Mouse (Mus musculus): Measurements from ENCODE around the gene Olfr1152. TPM values are rescaled to one million over a fixed set of nuclear protein-coding genes. Genes with fewer than 3 reads are reported as not detected.

Gene Olfr1152
- not detected for polyA plus RNA-seq (2014; fragmentation: Illumina TruSeq; extraction: RNeasy Lipid Tissue Mini Kit (QIAGEN cat#74804); ENCODE audit: insufficient read depth, low read depth, low replicate concordance)

GRCm38 (mm10) chr2:87866192-87866591 is at the start of gene Olfr1152:
Gene Olfr1152 (plus strand): TSS chr2:87866492.

DNA sequence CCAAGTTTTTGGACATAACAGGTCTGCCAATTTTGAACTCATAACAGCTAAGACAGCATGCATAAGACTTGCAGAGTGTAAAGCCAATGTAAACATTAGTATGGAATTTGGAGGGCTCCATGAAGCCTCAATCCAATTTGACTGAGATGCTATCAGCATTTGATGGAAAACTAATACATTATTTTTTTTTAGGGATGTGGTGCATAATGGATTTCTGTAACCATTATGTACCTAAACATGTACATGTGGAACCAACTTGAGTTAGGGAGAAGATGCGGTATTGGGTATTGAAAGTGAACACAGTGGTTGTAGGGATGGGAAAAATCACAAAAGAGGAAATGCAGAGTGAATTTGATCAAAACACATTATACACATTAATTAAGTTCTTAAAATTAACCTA is 36.1 kb upstream of the Olfr1152 start, which contains the start of gene Olfr1148:
TSS of gene Olfr1148 (plus strand) at position 301 of the 400 bp plus-strand sequence.

GRCm38 (mm10) chr2:87843693-87844092 is 22.6 kb upstream of the Olfr1152 start, which contains the start of gene Olfr1150-ps1:
Gene Olfr1150-ps1 (plus strand): TSS chr2:87843993.

GRCm38 (mm10) chr2:87855562-87855961 is 10.7 kb upstream of the Olfr1152 start, which contains the start of gene Olfr1151:
Gene Olfr1151 (plus strand): TSS chr2:87855862.

GRCm38 (mm10) chr2:87894662-87895061 is 28.4 kb downstream of the Olfr1152 start, which contains the start of gene Olfr1153:
Gene Olfr1153 (plus strand): TSS chr2:87894962.

DNA sequence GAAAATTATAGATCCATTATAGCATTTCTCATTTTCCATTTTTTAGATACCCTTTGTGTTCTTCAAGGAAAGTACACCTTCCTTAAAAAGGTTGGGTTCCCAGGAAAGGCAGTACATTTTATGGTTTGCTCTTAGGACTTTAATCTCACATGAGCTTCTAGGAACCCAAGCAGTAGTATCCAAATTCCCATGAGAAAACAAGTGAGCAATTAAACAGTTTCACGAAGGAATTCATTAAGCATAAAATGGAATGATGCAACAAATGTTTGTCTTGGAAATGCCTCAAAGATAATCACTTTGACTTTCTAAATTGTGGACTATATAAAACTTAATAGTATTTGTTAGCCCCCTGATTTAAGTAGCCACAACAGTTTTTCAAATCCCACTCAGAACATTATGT is 38.8 kb downstream of the Olfr1152 start, which contains the start of gene Olfr1154:
TSS of gene Olfr1154 (minus strand) at position 101 of the 400 bp plus-strand sequence.

Other genes with a start within 250 kb of the Olfr1152 start
- gene Olfr1131, start 239.4 kb upstream of the Olfr1152 start, polyA plus RNA-seq (2014; fragmentation: Illumina TruSeq; extraction: RNeasy Lipid Tissue Mini Kit (QIAGEN cat#74804); ENCODE audit: insufficient read depth, low read depth, low replicate concordance) = not detected
- not detected for gene Olfr1132, start 229.0 kb upstream of the Olfr1152 start, polyA plus RNA-seq (2014; fragmentation: Illumina TruSeq; extraction: RNeasy Lipid Tissue Mini Kit (QIAGEN cat#74804); ENCODE audit: insufficient read depth, low read depth, low replicate concordance)
- not detected for gene Olfr1133, start 219.1 kb upstream of the Olfr1152 start, polyA plus RNA-seq (2014; fragmentation: Illumina TruSeq; extraction: RNeasy Lipid Tissue Mini Kit (QIAGEN cat#74804); ENCODE audit: insufficient read depth, low read depth, low replicate concordance)
- not detected for gene Olfr1134, start 208.0 kb upstream of the Olfr1152 start, polyA plus RNA-seq (2014; fragmentation: Illumina TruSeq; extraction: RNeasy Lipid Tissue Mini Kit (QIAGEN cat#74804); ENCODE audit: insufficient read depth, low read depth, low replicate concordance)
- not detected for gene Olfr1135, start 192.8 kb upstream of the Olfr1152 start, polyA plus RNA-seq (2014; fragmentation: Illumina TruSeq; extraction: RNeasy Lipid Tissue Mini Kit (QIAGEN cat#74804); ENCODE audit: insufficient read depth, low read depth, low replicate concordance)
- gene Olfr1136, start 172.5 kb upstream of the Olfr1152 start, polyA plus RNA-seq (2014; fragmentation: Illumina TruSeq; extraction: RNeasy Lipid Tissue Mini Kit (QIAGEN cat#74804); ENCODE audit: insufficient read depth, low read depth, low replicate concordance) = not detected
- gene Olfr1137, start 153.3 kb upstream of the Olfr1152 start, polyA plus RNA-seq (2014; fragmentation: Illumina TruSeq; extraction: RNeasy Lipid Tissue Mini Kit (QIAGEN cat#74804); ENCODE audit: insufficient read depth, low read depth, low replicate concordance) = not detected
- gene Olfr1138, start 126.5 kb upstream of the Olfr1152 start, polyA plus RNA-seq (2014; fragmentation: Illumina TruSeq; extraction: RNeasy Lipid Tissue Mini Kit (QIAGEN cat#74804); ENCODE audit: insufficient read depth, low read depth, low replicate concordance) = not detected
- gene Olfr1140, start 122.7 kb upstream of the Olfr1152 start, polyA plus RNA-seq (2014; fragmentation: Illumina TruSeq; extraction: RNeasy Lipid Tissue Mini Kit (QIAGEN cat#74804); ENCODE audit: insufficient read depth, low read depth, low replicate concordance) = not detected
- not detected for gene Olfr1141, start 112.5 kb upstream of the Olfr1152 start, polyA plus RNA-seq (2014; fragmentation: Illumina TruSeq; extraction: RNeasy Lipid Tissue Mini Kit (QIAGEN cat#74804); ENCODE audit: insufficient read depth, low read depth, low replicate concordance)
- gene Olfr152, start 87.0 kb upstream of the Olfr1152 start, polyA plus RNA-seq (2014; fragmentation: Illumina TruSeq; extraction: RNeasy Lipid Tissue Mini Kit (QIAGEN cat#74804); ENCODE audit: insufficient read depth, low read depth, low replicate concordance) = not detected
- not detected for gene Olfr1143, start 65.9 kb upstream of the Olfr1152 start, polyA plus RNA-seq (2014; fragmentation: Illumina TruSeq; extraction: RNeasy Lipid Tissue Mini Kit (QIAGEN cat#74804); ENCODE audit: insufficient read depth, low read depth, low replicate concordance)
- not detected for gene Olfr1145, start 56.7 kb upstream of the Olfr1152 start, polyA plus RNA-seq (2014; fragmentation: Illumina TruSeq; extraction: RNeasy Lipid Tissue Mini Kit (QIAGEN cat#74804); ENCODE audit: insufficient read depth, low read depth, low replicate concordance)
- gene Olfr1148, start 36.0 kb upstream of the Olfr1152 start, polyA plus RNA-seq (2014; fragmentation: Illumina TruSeq; extraction: RNeasy Lipid Tissue Mini Kit (QIAGEN cat#74804); ENCODE audit: insufficient read depth, low read depth, low replicate concordance) = not detected
- gene Olfr1150-ps1, start 22.5 kb upstream of the Olfr1152 start, polyA plus RNA-seq (2014; fragmentation: Illumina TruSeq; extraction: RNeasy Lipid Tissue Mini Kit (QIAGEN cat#74804); ENCODE audit: insufficient read depth, low read depth, low replicate concordance) = not detected
- not detected for gene Olfr1151, start 10.6 kb upstream of the Olfr1152 start, polyA plus RNA-seq (2014; fragmentation: Illumina TruSeq; extraction: RNeasy Lipid Tissue Mini Kit (QIAGEN cat#74804); ENCODE audit: insufficient read depth, low read depth, low replicate concordance)
- not detected for gene Olfr1153, start 28.5 kb downstream of the Olfr1152 start, polyA plus RNA-seq (2014; fragmentation: Illumina TruSeq; extraction: RNeasy Lipid Tissue Mini Kit (QIAGEN cat#74804); ENCODE audit: insufficient read depth, low read depth, low replicate concordance)
- gene Olfr1154, start 38.7 kb downstream of the Olfr1152 start, polyA plus RNA-seq (2014; fragmentation: Illumina TruSeq; extraction: RNeasy Lipid Tissue Mini Kit (QIAGEN cat#74804); ENCODE audit: insufficient read depth, low read depth, low replicate concordance) = not detected
- not detected for gene Olfr1155, start 78.6 kb downstream of the Olfr1152 start, polyA plus RNA-seq (2014; fragmentation: Illumina TruSeq; extraction: RNeasy Lipid Tissue Mini Kit (QIAGEN cat#74804); ENCODE audit: insufficient read depth, low read depth, low replicate concordance)
- not detected for gene Olfr1156, start 86.6 kb downstream of the Olfr1152 start, polyA plus RNA-seq (2014; fragmentation: Illumina TruSeq; extraction: RNeasy Lipid Tissue Mini Kit (QIAGEN cat#74804); ENCODE audit: insufficient read depth, low read depth, low replicate concordance)
- not detected for gene Olfr1157, start 101.8 kb downstream of the Olfr1152 start, polyA plus RNA-seq (2014; fragmentation: Illumina TruSeq; extraction: RNeasy Lipid Tissue Mini Kit (QIAGEN cat#74804); ENCODE audit: insufficient read depth, low read depth, low replicate concordance)
- not detected for gene Olfr74, start 108.2 kb downstream of the Olfr1152 start, polyA plus RNA-seq (2014; fragmentation: Illumina TruSeq; extraction: RNeasy Lipid Tissue Mini Kit (QIAGEN cat#74804); ENCODE audit: insufficient read depth, low read depth, low replicate concordance)
- not detected for gene Olfr1158, start 123.6 kb downstream of the Olfr1152 start, polyA plus RNA-seq (2014; fragmentation: Illumina TruSeq; extraction: RNeasy Lipid Tissue Mini Kit (QIAGEN cat#74804); ENCODE audit: insufficient read depth, low read depth, low replicate concordance)
- not detected for gene Olfr1160, start 141.8 kb downstream of the Olfr1152 start, polyA plus RNA-seq (2014; fragmentation: Illumina TruSeq; extraction: RNeasy Lipid Tissue Mini Kit (QIAGEN cat#74804); ENCODE audit: insufficient read depth, low read depth, low replicate concordance)
- gene Olfr1161, start 156.3 kb downstream of the Olfr1152 start, polyA plus RNA-seq (2014; fragmentation: Illumina TruSeq; extraction: RNeasy Lipid Tissue Mini Kit (QIAGEN cat#74804); ENCODE audit: insufficient read depth, low read depth, low replicate concordance) = not detected
- gene Olfr73, start 171.2 kb downstream of the Olfr1152 start, polyA plus RNA-seq (2014; fragmentation: Illumina TruSeq; extraction: RNeasy Lipid Tissue Mini Kit (QIAGEN cat#74804); ENCODE audit: insufficient read depth, low read depth, low replicate concordance) = not detected
- gene Olfr1162, start 184.6 kb downstream of the Olfr1152 start, polyA plus RNA-seq (2014; fragmentation: Illumina TruSeq; extraction: RNeasy Lipid Tissue Mini Kit (QIAGEN cat#74804); ENCODE audit: insufficient read depth, low read depth, low replicate concordance) = not detected
- not detected for gene Olfr1163, start 205.3 kb downstream of the Olfr1152 start, polyA plus RNA-seq (2014; fragmentation: Illumina TruSeq; extraction: RNeasy Lipid Tissue Mini Kit (QIAGEN cat#74804); ENCODE audit: insufficient read depth, low read depth, low replicate concordance)
- gene Olfr1164, start 227.5 kb downstream of the Olfr1152 start, polyA plus RNA-seq (2014; fragmentation: Illumina TruSeq; extraction: RNeasy Lipid Tissue Mini Kit (QIAGEN cat#74804); ENCODE audit: insufficient read depth, low read depth, low replicate concordance) = not detected